Mouse (Mus musculus) cerebellum, adult 2 months (tissue): ENCODE results near the gene Atp13a4.

ENCODE experiments used
- CTCF ChIP-seq: fragments of 200-500 bp; IDR thresholded peaks from 2 replicates; pipeline ENCODE4 v1.5.1; 2011; ENCODE audit warnings: low read depth, mild to moderate bottlenecking, control low read depth, low read length, moderate library complexity, borderline replicate concordance; ENCODE audit not compliant: insufficient read depth
- POLR2A ChIP-seq: fragments of 200-500 bp; IDR thresholded peaks from 2 replicates; pipeline ENCODE4 v1.6.1; 2011; ENCODE audit warnings: low read length, control low read depth, borderline replicate concordance; ENCODE audit not compliant: insufficient read depth

- peak; percentile 56 for TF ChIP-seq CTCF
- TF ChIP-seq POLR2A, result no peak
These were observed 93.0 kb downstream of the Atp13a4 start for GRCm38 (mm10) chr16:29451706-29452105.
